Mouse (Mus musculus) myocyte (in vitro differentiated cells): ENCODE measurements at regions not wholly inside any gene's neighbourhood (a gene's known extent, or its start where the extent isn't known, plus 50 kb on each side); places are given as distances from the start of the nearest gene placed in this dataset.

ENCODE experiments used
- H3K27me3 ChIP-seq: one replicate; pipeline ENCODE4 v1.6.1; 2011; ENCODE audit not compliant: control insufficient read depth, insufficient read depth, insufficient read length
- H3K36me3 ChIP-seq: one replicate; pipeline ENCODE4 v1.6.1; 2011; ENCODE audit not compliant: control insufficient read depth, insufficient read depth
- H3K4me2 ChIP-seq: one replicate; pipeline ENCODE4 v1.6.1; 2011; ENCODE audit warnings: low read depth, control low read depth
- H3K4me3 ChIP-seq: one replicate; pipeline ENCODE4 v1.5.1; 2011; ENCODE audit warnings: mild to moderate bottlenecking, control low read depth, moderate library complexity
- H3K79me2 ChIP-seq: one replicate; pipeline ENCODE4 v1.6.1; 2011; ENCODE audit not compliant: control insufficient read depth, insufficient read depth
- H3ac ChIP-seq: one replicate; pipeline ENCODE4 v1.6.1; 2011; ENCODE audit not compliant: control insufficient read depth, insufficient read length
- CEBPB ChIP-seq: IDR thresholded peaks from 2 replicates; pipeline ENCODE4 v1.6.1; 2011; ENCODE audit warnings: mild to moderate bottlenecking, moderate library complexity; ENCODE audit not compliant: poor library complexity, insufficient read depth, severe bottlenecking
- E2F4 ChIP-seq: IDR thresholded peaks from one replicate; pipeline ENCODE4 v1.6.1; 2011; ENCODE audit warnings: mild to moderate bottlenecking, control low read depth, moderate library complexity; ENCODE audit not compliant: insufficient read depth
- MAX ChIP-seq: IDR thresholded peaks from one replicate; pipeline ENCODE4 v1.6.1; 2011; ENCODE audit warnings: low read depth, mild to moderate bottlenecking, control low read depth
- MYOD1 ChIP-seq, 3 experiments: IDR thresholded peaks; one replicate each; pipeline ENCODE4 v1.6.1; 2011; ENCODE audit warnings: control low read depth in 2 of 3, low read depth in 2 of 3, mild to moderate bottlenecking in 2 of 3, moderate library complexity in 1 of 3; ENCODE audit not compliant: insufficient read length in 2 of 3, control insufficient read depth in 1 of 3
- MYOG ChIP-seq, 3 experiments: IDR thresholded peaks; one replicate each; pipeline ENCODE4 v1.6.1; 2011; ENCODE audit warnings: control low read depth in 2 of 3, low read depth in 2 of 3, mild to moderate bottlenecking in 2 of 3; ENCODE audit not compliant: insufficient read length in 2 of 3, control insufficient read depth in 1 of 3, insufficient read depth in 1 of 3
- POLR2A ChIP-seq: IDR thresholded peaks from one replicate; pipeline ENCODE4 v1.6.1; 2011; ENCODE audit warnings: low read depth, mild to moderate bottlenecking, control low read depth, moderate library complexity; ENCODE audit not compliant: insufficient read length
- POLR2AphosphoS2 ChIP-seq: IDR thresholded peaks from one replicate; pipeline ENCODE4 v1.6.1; 2011; ENCODE audit warnings: low read depth, control low read depth; ENCODE audit not compliant: insufficient read length
- REST ChIP-seq: IDR thresholded peaks from one replicate; pipeline ENCODE4 v1.6.1; 2011; ENCODE audit warnings: mild to moderate bottlenecking, control low read depth, moderate library complexity; ENCODE audit not compliant: insufficient read depth, insufficient read length
- SRF ChIP-seq: IDR thresholded peaks from one replicate; pipeline ENCODE4 v1.6.1; 2011; ENCODE audit warnings: low read depth; ENCODE audit not compliant: control insufficient read depth, insufficient read length
- TCF12 ChIP-seq: IDR thresholded peaks from one replicate; pipeline ENCODE4 v1.6.1; 2011; ENCODE audit warnings: mild to moderate bottlenecking, control low read depth; ENCODE audit not compliant: poor library complexity, insufficient read depth, severe bottlenecking
- TCF3 ChIP-seq: IDR thresholded peaks from one replicate; pipeline ENCODE4 v1.6.1; 2011; ENCODE audit warnings: low read depth, control low read depth; ENCODE audit not compliant: insufficient read length
- USF1 ChIP-seq: IDR thresholded peaks from one replicate; pipeline ENCODE4 v1.6.1; 2011; ENCODE audit warnings: low read depth, mild to moderate bottlenecking, control low read depth, moderate library complexity

DNA sequence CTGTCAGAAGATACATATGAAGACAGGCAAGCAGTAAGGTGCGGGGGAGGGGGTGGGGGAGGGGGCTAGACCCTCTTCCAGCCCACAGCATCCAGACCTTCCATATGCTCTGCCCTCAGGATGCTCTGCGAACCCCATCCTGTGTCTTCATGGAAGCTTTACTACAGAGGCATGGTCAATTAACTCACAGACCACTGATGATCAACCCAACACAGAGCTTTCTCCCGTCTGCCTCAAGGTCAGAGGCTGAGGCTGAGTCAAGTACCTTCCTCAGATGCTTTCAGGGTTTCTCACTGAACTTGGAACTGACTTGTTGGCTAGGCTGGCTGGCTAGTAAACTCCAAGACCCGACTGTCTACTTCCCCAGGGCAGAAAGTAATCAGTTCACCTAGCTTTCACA lies 98.6 kb upstream of the Trpm1 start:
- H3K36me3 ChIP-seq = no peaks in the 10 kb centered on the region
- no peaks in the 10 kb centered on the region for H3K79me2 ChIP-seq
- H3K4me3 ChIP-seq = no peak overlapping the region
- no peak overlapping the region for H3ac ChIP-seq
- H3K27me3 ChIP-seq = no peaks in the 10 kb centered on the region
- TF ChIP-seq MAX (no peak), POLR2A (no peak), REST (no peak), USF1 (no peak), TCF3 (no peak), E2F4 (no peak), POLR2AphosphoS2 (no peak), CEBPB (no peak), SRF (no peak), MYOG (IDR thresholded peaks at IDR 0.05; ENCODE audit: control insufficient read depth in 1 of 3, insufficient read depth in 1 of 3, insufficient read length in 2 of 3, low read depth in 2 of 3) (no peak), TCF12 (no peak), MYOD1 (IDR thresholded peaks at IDR 0.05; ENCODE audit: control insufficient read depth in 1 of 3, insufficient read length in 2 of 3, low read depth in 2 of 3) (no peak)
- H3K4me2 ChIP-seq = no peak overlapping the region

DNA sequence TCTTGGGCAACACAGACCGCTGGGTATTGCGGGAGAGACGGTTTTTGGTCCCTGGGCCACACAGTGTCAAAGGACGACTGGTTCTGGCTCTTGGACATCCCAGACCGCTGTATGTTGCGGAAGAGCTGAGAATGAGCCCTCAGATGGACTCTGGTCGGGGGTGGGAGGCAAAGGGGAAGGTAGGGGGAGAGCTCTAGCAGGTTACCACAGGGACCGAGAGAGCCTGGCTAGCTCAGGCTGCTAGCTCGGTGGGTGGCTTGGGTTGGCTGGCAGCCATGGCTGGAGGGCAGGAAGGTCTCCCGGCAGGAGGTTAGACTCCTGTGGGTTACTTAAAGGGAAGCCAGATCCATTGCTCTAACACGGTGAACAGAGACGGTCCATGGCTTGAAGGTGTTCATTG lies 99.9 kb upstream of the Trpm1 start:
- Histone ChIP-seq H3K4me3 (no peak overlapping the region), H3K27me3 (no peaks in the 10 kb centered on the region), H3K4me2 (no peak overlapping the region), H3K36me3 (no peaks in the 10 kb centered on the region), H3K79me2 (no peaks in the 10 kb centered on the region), H3ac (no peak overlapping the region)
- TF ChIP-seq REST = no peak
- TF ChIP-seq TCF12 = no peak
- no peak for TF ChIP-seq E2F4
- TF ChIP-seq POLR2AphosphoS2 = no peak
- TF ChIP-seq MAX = no peak
- TF ChIP-seq USF1 = no peak
- TF ChIP-seq TCF3 = no peak
- TF ChIP-seq SRF = no peak
- no peak for TF ChIP-seq MYOD1 (IDR thresholded peaks at IDR 0.05; ENCODE audit: control insufficient read depth in 1 of 3, insufficient read length in 2 of 3, low read depth in 2 of 3)
- TF ChIP-seq POLR2A = no peak
- no peak for TF ChIP-seq CEBPB

DNA sequence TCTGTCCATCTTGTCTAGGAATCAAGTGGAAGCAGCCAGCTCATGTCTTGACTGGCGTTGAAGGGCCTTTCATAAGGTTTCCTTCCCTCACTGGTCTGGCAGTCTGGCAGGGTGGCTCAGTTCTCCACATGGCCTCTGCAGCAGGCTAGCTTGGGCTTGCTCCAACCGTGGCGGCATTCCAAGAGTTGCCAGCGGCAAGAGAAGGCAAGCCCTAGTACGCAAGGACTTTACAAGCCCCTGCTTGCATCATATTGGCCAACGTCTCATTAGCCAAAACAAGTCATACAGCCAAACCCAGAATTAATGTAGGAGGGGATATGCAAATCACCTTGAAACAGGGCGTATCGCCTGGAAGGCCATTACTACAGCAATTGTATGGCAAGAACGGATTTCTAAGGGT lies 101.2 kb upstream of the Trpm1 start:
- Histone ChIP-seq H3K27me3 (no peaks in the 10 kb centered on the region), H3K4me2 (no peak overlapping the region), H3ac (no peak overlapping the region), H3K4me3 (no peak overlapping the region), H3K36me3 (no peaks in the 10 kb centered on the region), H3K79me2 (no peaks in the 10 kb centered on the region)
- TF ChIP-seq SRF (no peak), TCF12 (no peak), USF1 (no peak), REST (no peak), POLR2AphosphoS2 (no peak), CEBPB (no peak), E2F4 (no peak), MAX (no peak), TCF3 (no peak), POLR2A (no peak), MYOD1 (IDR thresholded peaks at IDR 0.05; ENCODE audit: control insufficient read depth in 1 of 3, insufficient read length in 2 of 3, low read depth in 2 of 3) (no peak), MYOG (IDR thresholded peaks at IDR 0.05; ENCODE audit: control insufficient read depth in 1 of 3, insufficient read depth in 1 of 3, insufficient read length in 2 of 3, low read depth in 2 of 3) (no peak)

DNA sequence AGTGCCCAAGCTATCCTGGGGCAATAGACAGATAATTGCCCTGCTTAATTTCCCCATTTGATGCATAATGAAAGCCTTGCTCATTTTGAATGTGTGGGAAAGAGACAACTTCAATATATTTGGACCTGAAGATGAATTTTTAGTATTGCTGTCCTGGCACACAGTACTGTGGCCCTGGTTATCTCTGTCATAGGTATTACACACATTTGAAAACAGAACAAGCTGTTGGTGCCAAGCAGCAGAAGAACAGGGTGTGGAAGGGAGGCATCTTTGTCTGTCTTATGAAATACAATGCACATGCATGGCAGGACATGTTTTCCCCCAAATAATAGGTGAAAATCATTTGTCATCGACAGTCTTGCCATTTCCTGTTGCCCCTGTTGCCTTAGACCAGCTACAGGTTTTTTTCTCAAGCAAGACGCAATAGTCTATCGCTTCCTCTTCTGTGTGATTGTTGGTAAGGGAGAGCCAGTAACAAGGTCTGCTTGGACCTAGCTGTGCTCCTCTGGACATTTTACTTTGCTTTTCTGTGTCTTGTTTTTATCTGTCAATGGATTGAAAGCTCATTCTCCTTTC lies 102.7 kb upstream of the Trpm1 start:
- no peak overlapping the region for H3K4me3 ChIP-seq
- H3K36me3 ChIP-seq = no peaks in the 10 kb centered on the region
- no peaks in the 10 kb centered on the region for H3K27me3 ChIP-seq
- no peak overlapping the region for H3ac ChIP-seq
- TF ChIP-seq MYOG (IDR thresholded peaks at IDR 0.05; ENCODE audit: control insufficient read depth in 1 of 3, insufficient read depth in 1 of 3, insufficient read length in 2 of 3, low read depth in 2 of 3) = no peak
- no peak for TF ChIP-seq MAX
- no peak for TF ChIP-seq SRF
- no peak for TF ChIP-seq POLR2AphosphoS2
- TF ChIP-seq TCF3 = no peak
- no peak for TF ChIP-seq REST
- no peak for TF ChIP-seq E2F4
- TF ChIP-seq MYOD1 (IDR thresholded peaks at IDR 0.05; ENCODE audit: control insufficient read depth in 1 of 3, insufficient read length in 2 of 3, low read depth in 2 of 3) = no peak
- TF ChIP-seq CEBPB = no peak
- TF ChIP-seq USF1 = no peak
- no peak for TF ChIP-seq POLR2A
- TF ChIP-seq TCF12 = no peak
- H3K4me2 ChIP-seq = no peak overlapping the region
- no peaks in the 10 kb centered on the region for H3K79me2 ChIP-seq

DNA sequence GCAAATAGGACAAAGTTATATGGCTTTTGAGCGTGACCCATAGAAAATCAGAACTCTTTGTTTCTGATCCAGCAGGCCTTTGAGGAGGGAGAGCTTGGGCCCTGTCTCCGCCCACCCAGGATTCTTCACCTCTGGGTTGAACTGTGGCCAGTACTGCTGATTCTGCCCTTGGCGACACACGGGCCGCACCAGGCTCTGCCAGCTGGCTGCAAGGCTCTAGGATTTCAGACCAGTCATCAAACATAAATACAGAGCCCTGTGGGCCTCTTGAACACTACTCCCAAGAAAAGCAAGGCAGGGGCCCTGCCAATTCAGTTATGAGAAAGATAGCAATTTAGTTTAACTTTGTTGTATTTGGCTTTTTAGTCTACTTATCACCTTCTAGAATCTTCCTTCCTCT lies 103.4 kb upstream of the Trpm1 start:
- H3K4me3 ChIP-seq = no peak overlapping the region
- no peaks in the 10 kb centered on the region for H3K27me3 ChIP-seq
- H3K4me2 ChIP-seq = no peak overlapping the region
- TF ChIP-seq POLR2AphosphoS2 = no peak
- TF ChIP-seq TCF3 = no peak
- H3ac ChIP-seq = no peak overlapping the region
- no peaks in the 10 kb centered on the region for H3K79me2 ChIP-seq
- H3K36me3 ChIP-seq = no peaks in the 10 kb centered on the region
